Mouse (Mus musculus) neutrophil, adult 65 days (primary cell): ENCODE measurements around the gene Mcoln2. TPM values are rescaled to one million over a fixed set of nuclear protein-coding genes. Genes with fewer than 3 reads are reported as not detected.

Experiments
- total RNA-seq: library from RNA; stranded (reverse); gene quantifications from 2 replicates; pipeline ENCODE4 v1.2.4, GENCODE M21; 2023

The Mcoln2 gene
- total RNA-seq, result 0.54 and 1.3 TPM in 2 replicates

DNA sequence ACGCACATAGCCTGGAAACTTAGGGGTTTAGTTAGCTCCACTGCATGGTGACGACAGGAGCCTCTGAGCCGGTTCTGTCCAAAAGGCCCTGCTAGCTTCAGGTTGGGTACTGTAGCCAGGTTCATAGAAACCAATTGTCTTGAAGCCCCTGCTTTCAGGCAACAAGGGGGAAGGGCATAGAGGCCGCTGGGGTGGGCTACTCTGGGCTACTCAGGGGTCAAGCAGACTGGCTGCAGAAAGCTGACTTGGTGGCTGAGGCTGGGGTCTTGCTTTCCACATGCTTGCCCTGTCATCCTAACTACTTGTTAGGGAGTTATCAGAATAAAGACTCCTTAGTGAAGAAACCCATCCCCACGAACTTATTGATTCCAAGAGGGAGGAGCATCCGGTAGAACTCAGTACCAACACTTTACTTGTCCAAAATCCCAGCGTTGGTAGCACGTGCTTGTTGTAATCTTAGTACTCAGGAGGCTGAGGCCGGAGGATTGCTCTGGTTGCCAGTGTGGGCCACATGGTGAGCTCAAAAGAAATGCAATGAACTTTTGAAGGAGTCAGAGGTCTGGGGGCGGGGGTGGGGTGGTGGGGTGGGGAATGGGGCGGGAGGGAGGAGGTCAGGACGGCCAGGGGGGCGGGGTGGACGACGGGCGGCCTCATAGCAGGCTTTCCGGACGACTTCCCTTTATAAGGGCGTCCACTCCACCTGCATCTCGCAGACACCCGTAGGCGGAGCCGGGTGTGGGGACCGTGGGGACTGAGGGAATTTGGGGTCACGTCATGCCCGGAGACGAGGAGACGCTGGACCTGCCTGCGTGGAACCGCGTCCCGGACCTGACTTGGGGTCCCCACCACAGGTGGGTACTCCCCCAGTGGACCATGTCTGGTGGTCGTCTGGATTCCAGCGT, at the start of gene Mcoln2:
Mcoln2 (plus strand) TSS at position 678 of the 902 bp plus-strand sequence.

DNA sequence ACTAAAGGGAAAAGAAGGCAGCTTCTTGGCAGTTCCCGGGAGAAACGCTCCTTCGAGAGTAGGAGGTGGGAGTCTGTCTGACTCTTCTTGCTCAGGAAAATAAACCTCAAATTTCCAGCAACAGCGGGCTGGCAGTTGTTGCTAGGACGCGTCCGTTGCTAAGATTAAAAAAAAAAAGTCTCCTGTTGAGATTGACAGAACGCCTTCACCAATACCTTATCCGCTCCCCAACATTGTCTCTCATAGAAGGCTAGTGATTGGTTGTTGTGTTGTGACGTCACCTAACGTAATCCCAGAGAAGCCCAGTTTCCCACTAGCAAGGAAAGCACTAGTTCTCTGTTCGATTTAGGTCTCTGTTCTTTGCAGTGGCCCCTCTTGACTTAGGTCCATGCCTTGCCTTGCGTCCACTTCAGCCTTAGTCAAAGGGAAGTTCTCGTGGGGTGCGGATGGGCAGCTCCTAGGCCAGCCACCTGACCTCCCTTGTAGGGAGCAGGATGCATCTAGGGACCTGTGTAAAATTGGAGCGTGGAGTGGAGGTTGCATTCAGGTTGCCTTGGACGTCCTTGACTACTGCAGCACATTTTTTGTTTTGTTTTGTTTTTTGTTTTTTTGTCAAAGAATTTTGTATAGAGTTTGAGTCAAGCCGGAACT, 41.6 kb upstream of the Mcoln2 start, which contains the start of gene Wdr63:
Wdr63 (minus strand) TSS at position 210 of the 651 bp plus-strand sequence.

DNA sequence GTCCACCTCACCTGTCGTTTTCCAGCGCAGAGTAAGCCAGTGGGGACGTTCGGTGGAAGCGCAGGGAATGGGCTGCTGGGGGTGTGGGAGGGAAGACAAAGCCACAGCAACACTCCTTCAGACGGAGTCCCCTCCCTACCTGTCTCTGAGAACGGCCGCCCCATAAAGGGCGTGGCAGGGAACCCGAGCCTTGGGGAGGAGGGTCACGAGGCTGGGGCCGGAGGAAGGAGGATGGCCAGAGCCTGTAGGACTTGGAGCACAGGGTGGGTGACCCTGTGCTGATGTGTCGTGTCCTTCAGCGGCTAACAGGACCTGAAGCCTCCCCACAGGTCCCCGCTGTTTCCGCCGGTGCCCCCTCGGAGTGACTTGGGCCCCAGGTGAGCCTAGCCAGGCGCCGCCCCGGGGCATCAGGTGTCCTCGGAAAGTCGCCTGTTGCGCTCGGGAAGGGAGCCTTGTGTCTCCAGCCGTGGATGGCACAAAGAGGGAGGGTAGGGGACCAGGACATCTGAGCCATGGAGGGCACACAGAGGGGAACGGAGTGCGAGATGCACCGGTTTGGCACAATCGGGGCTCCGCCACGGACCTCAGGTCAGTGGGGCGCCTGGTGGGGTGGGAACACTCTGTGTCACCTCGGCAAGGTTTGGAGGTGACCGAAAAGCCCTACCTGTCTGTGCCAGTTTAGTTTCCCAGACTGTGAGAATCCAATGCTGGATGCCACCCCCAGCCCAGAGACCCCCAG, 32.2 kb upstream of the Mcoln2 start, which contains the start of gene Mcoln3:
Mcoln3 (plus strand) TSS at position 193 of the 739 bp plus-strand sequence.

DNA sequence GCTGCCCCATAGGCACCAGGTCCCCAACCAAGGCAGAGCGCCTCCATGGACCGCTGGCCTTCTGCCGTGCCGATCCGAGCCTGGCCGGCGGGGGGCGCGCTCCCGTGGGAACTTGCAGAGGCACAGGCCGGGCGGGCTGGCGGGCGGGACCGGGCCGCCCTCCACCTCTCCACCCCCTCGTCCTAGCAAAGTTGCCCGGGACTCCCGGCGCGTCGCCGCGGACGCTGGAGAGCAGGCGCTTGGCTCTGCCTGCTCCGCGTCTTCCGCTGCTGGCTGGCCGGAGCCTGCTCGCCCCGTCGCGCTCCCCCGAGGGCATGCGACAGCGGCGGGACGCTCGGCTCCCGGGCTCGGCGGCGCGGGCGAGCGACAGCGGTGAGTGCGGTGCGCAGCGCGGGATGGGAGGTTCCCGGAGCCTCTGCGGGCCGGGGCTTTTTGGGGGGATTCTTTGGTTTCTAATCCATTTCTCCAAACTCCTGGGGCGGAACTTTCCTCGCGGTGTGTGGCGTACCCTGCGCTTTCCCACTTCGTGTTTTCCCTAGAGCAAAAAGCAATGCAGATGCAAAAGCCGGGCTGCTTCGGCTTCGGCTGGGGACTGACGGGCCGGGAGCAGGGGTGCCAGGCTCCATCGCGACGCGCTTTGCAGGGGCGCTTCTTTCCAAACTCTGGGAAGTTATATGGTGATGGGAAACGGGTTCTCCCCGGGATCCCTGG, 71.3 kb downstream of the Mcoln2 start, which contains the start of gene Lpar3:
Lpar3 (plus strand) TSS at position 188 of the 711 bp plus-strand sequence.

Other genes starting within 250 kb of the Mcoln2 start
- gene Bcl10, start 227.0 kb upstream of the Mcoln2 start, total RNA-seq, result 85.1 and 87.2 TPM in 2 replicates
- 45.9 and 77.1 TPM in 2 replicates for gene 2410004B18Rik, start 211.8 kb upstream of the Mcoln2 start, total RNA-seq
- gene Syde2, start 162.0 kb upstream of the Mcoln2 start, total RNA-seq, result 0.14 TPM in 1 of 2 replicates, not detected in the other
- not detected in 2 replicates for gene Wdr63, start 41.7 kb upstream of the Mcoln2 start, total RNA-seq
- gene Mcoln3, start 32.4 kb upstream of the Mcoln2 start, total RNA-seq, result not detected in 2 replicates
- gene Lpar3, start 71.1 kb downstream of the Mcoln2 start, total RNA-seq, result not detected in 2 replicates